Mouse (Mus musculus): ENCODE results near the gene Tmsb15a. TPM values are rescaled to one million over a fixed set of nuclear protein-coding genes. Genes with fewer than 3 reads are reported as not detected.

Tmsb15a gene
- total and polyA plus RNA-seq, 3 experiments: not detected

DNA sequence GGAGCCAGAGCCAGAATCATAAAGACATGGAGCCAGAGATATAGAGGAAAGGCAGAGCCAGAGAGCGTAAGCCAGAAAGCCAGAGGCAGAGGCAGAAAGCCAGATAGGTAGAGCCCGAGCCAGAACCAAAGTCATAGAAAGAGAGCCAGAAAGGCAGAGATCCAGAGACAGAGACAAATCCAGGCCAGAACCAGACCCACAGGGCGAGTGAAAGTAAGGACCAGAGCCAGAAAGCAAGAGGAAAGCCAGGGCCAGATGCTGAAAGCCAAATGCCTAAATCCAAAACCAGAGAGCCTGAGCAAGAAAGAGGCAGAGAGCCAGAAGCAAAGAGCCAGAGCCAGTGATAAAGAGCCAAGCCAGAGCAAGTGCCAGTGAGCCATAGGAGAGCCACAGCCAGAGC is 37.3 kb downstream of the Tmsb15a start:
- no peak for ATAC-seq (ENCODE audit: extremely low read depth, insufficient number of reproducible peaks, low FRiP score, poor library complexity, severe bottlenecking)

DNA sequence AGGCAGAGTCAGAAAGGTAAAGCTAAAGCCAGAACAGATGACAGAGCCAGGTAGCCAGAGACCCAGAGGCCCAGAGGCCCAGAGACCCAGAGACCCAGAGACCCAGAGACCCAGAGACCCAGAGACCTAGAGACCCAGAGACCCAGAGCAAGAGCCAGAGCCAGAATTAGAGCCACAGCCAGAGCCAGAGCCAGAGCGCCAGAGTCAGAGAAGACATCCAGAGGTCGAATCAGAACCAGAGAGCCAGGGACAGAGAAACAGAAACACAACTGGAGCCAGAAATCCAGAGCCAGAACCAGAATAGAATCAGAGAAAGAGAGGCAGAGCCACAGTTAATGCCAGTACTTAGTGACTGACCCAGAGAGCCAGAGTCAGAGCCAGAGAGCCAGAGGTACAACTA is 43.2 kb downstream of the Tmsb15a start:
- Histone ChIP-seq H3K9me3 (replicated peaks) (no peaks in the 10 kb centered on the region), H3K4me3 (ENCODE audit: low read depth, low read length) (no peak overlapping the region), H3K27me3 (ENCODE audit: insufficient read depth, low read length) (no peaks in the 10 kb centered on the region), H3K4me1 (ENCODE audit: insufficient read depth, low read depth, low read length) (no peaks in the 10 kb centered on the region), H3K36me3 (replicated peaks) (no peaks in the 10 kb centered on the region)
- no peak for DNase-seq (ENCODE audit: low spot score)
- no peak for ATAC-seq (ENCODE audit: extremely low read depth, insufficient number of reproducible peaks, low FRiP score, poor library complexity, severe bottlenecking)
- TF ChIP-seq CTCF (IDR thresholded peaks at IDR 0.05; ENCODE audit: low read depth, low read length) (no peak), POLR2AphosphoS5 (IDR thresholded peaks at IDR 0.05; ENCODE audit: insufficient replicate concordance, low read depth, low read length) (no peak), GATA1 (IDR thresholded peaks at IDR 0.05; ENCODE audit: borderline replicate concordance, low read length) (no peak)

More for the DNA sequence above, 37.3 kb downstream of the Tmsb15a start:
- Histone ChIP-seq H3K36me3 (replicated peaks) (no peaks in the 10 kb centered on the region), H3K27me3 (ENCODE audit: insufficient read depth, low read length) (no peaks in the 10 kb centered on the region), H3K4me3 (ENCODE audit: low read depth, low read length) (no peak overlapping the region), H3K4me1 (ENCODE audit: insufficient read depth, low read depth, low read length) (no peaks in the 10 kb centered on the region), H3K9me3 (replicated peaks) (no peaks in the 10 kb centered on the region)
- TF ChIP-seq POLR2AphosphoS5 (IDR thresholded peaks at IDR 0.05; ENCODE audit: insufficient replicate concordance, low read depth, low read length): no peak
- no peak for TF ChIP-seq TAL1 (conservative IDR thresholded peaks at IDR 0.05; ENCODE audit: low read depth, low read length)
- no peak for TF ChIP-seq GATA2 (IDR thresholded peaks at IDR 0.05; ENCODE audit: borderline replicate concordance, low read depth, low read length)
- no peak for TF ChIP-seq CTCF (IDR thresholded peaks at IDR 0.05; ENCODE audit: low read depth, low read length)
- TF ChIP-seq GATA1 (IDR thresholded peaks at IDR 0.05; ENCODE audit: borderline replicate concordance, low read length): no peak
- no peak for DNase-seq (ENCODE audit: low spot score)

Other genes with a start within 250 kb of the Tmsb15a start
- gene AV320801, start 230.7 kb downstream of the Tmsb15a start, total RNA-seq (2014; fragmentation: Nextera tagmentation): not detected in 2 replicates
- 0.05 TPM in 1 of 2 replicates, not detected in the other for gene AV320801, start 230.7 kb downstream of the Tmsb15a start, total RNA-seq (2017)
- not detected in 2 replicates for gene AV320801, start 230.7 kb downstream of the Tmsb15a start, polyA plus RNA-seq (2012)
- not detected in 2 replicates for gene Nxf7, start 126.5 kb downstream of the Tmsb15a start, total RNA-seq (2014; fragmentation: Nextera tagmentation)
- not detected in 2 replicates for gene Nxf7, start 126.5 kb downstream of the Tmsb15a start, total RNA-seq (2017)
- gene Nxf7, start 126.5 kb downstream of the Tmsb15a start, polyA plus RNA-seq (2012): not detected in 2 replicates
- not detected in 2 replicates for gene Prame, start 97.6 kb downstream of the Tmsb15a start, total RNA-seq (2014; fragmentation: Nextera tagmentation)
- not detected in 2 replicates for gene Prame, start 97.6 kb downstream of the Tmsb15a start, total RNA-seq (2017)
- gene Prame, start 97.6 kb downstream of the Tmsb15a start, polyA plus RNA-seq (2012): not detected in 2 replicates
- gene Tcp11x2, start 31.5 kb downstream of the Tmsb15a start, total RNA-seq (2014; fragmentation: Nextera tagmentation): not detected in 2 replicates
- 0.05 TPM in 1 of 2 replicates, not detected in the other for gene Tcp11x2, start 31.5 kb downstream of the Tmsb15a start, total RNA-seq (2017)
- gene Tcp11x2, start 31.5 kb downstream of the Tmsb15a start, polyA plus RNA-seq (2012): not detected in 2 replicates
- gene Armcx5, start 17.5 kb upstream of the Tmsb15a start, total RNA-seq (2014; fragmentation: Nextera tagmentation): 15.7 and 17.8 TPM in 2 replicates
- gene Armcx5, start 17.5 kb upstream of the Tmsb15a start, total RNA-seq (2017): 8.0 and 8.8 TPM in 2 replicates
- 0.42 and 1.1 TPM in 2 replicates for gene Armcx5, start 17.5 kb upstream of the Tmsb15a start, polyA plus RNA-seq (2012)
- 40.3 and 48.3 TPM in 2 replicates for gene Gprasp1, start 17.5 kb upstream of the Tmsb15a start, total RNA-seq (2014; fragmentation: Nextera tagmentation)
- 20.2 and 24.9 TPM in 2 replicates for gene Gprasp1, start 17.5 kb upstream of the Tmsb15a start, total RNA-seq (2017)
- gene Gprasp1, start 17.5 kb upstream of the Tmsb15a start, polyA plus RNA-seq (2012): 1.2 and 13.6 TPM in 2 replicates
- 28.1 and 29.5 TPM in 2 replicates for gene Bhlhb9, start 72.3 kb upstream of the Tmsb15a start, total RNA-seq (2014; fragmentation: Nextera tagmentation)
- gene Bhlhb9, start 72.3 kb upstream of the Tmsb15a start, total RNA-seq (2017): 19.9 and 22.8 TPM in 2 replicates
- gene Bhlhb9, start 72.3 kb upstream of the Tmsb15a start, polyA plus RNA-seq (2012): 16.4 and 21.2 TPM in 2 replicates
- gene Gprasp2, start 113.8 kb upstream of the Tmsb15a start, total RNA-seq (2014; fragmentation: Nextera tagmentation): not detected in 2 replicates
- gene Gprasp2, start 113.8 kb upstream of the Tmsb15a start, total RNA-seq (2017): 0.22 and 0.41 TPM in 2 replicates
- 0.14 TPM in 1 of 2 replicates, not detected in the other for gene Gprasp2, start 113.8 kb upstream of the Tmsb15a start, polyA plus RNA-seq (2012)